Mouse (Mus musculus) spleen, adult 2 months (tissue): ENCODE results near the gene Slc39a7.

ENCODE experiments used
- CTCF ChIP-seq: fragments of 200-500 bp; IDR thresholded peaks from 2 replicates; pipeline ENCODE4 v1.5.1; 2011; ENCODE audit warnings: mild to moderate bottlenecking, inconsistent platforms; ENCODE audit not compliant: insufficient read depth, insufficient read length, insufficient replicate concordance; ENCODE audit errors: extremely low read depth
- POLR2A ChIP-seq: fragments of 200-500 bp; IDR thresholded peaks from 2 replicates; pipeline ENCODE4 v1.6.1; 2011; ENCODE audit warnings: low read depth, low read length, inconsistent platforms

DNA sequence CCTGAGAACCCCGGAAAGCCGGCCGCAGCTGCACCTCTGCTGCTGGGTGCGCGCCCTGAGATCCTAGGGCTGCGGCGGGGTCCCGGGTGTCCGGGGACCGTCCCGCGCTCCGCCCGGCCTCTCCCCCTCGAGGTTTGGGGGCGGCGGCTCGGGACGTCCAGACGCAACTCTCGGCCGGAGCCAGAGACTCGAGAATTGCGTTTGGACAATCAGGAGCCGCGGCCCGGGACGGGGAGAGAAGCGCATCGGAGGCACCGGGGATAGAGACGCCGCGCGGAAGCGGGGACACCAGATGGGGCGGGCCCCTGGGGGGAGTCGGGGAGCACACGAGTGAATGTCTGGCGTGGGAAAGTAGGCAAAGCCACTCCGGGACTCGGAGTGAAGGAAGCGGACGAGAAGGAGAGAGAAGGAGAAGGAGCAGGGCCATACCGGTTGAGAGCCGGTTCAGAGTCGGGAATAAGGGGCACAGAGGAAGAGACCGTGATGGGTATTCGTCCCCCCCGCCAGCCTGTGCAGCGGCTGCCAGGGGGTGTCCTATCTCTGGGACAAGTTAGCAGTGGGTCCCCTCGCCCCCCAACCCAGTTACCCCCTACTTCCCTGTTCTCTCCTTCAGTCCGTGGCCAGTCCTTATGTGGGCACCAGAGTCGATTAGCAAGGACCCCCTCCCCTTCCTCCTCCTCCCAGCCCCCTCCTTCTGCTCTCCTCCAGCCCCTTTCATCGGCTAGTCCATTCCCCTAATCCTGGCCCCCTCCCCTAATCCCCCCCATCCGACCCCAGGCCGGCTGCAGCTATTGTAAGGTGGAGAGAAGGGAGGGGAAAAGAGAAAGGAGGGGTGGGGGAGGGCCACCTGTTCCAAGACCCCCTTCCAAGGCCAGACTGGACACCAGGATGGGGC, 6.4 kb downstream of the Slc39a7 start:
- no peak for TF ChIP-seq POLR2A
- no peak for TF ChIP-seq CTCF
